Mouse (Mus musculus) G1E (cell line): ENCODE measurements around the gene Spag6. TPM values are rescaled to one million over a fixed set of nuclear protein-coding genes. Genes with fewer than 3 reads are reported as not detected.

ENCODE experiments used
- ATAC-seq: 2 replicates; pipeline ENCODE4 v1.8.0; 2016; ENCODE audit warnings: mild to moderate bottlenecking; ENCODE audit not compliant: insufficient number of reproducible peaks, poor library complexity, low FRiP score, severe bottlenecking; ENCODE audit errors: extremely low read depth
- DNase-seq: peaks from one replicate; pipeline ENCODE4 v3.0.0; 2012; ENCODE audit warnings: low spot score
- H3K27me3 ChIP-seq: 2 replicates; pipeline ENCODE4 v1.6.1; 2012; ENCODE audit warnings: mild to moderate bottlenecking, low read length, inconsistent platforms; ENCODE audit not compliant: insufficient read depth
- H3K36me3 ChIP-seq: replicated peaks from 2 replicates; pipeline ENCODE3; 2012; ENCODE audit warnings: mild to moderate bottlenecking, inconsistent platforms
- H3K4me1 ChIP-seq: 2 replicates; pipeline ENCODE4 v1.6.1; 2012; ENCODE audit warnings: low read depth, low read length, inconsistent platforms, mixed read lengths; ENCODE audit not compliant: insufficient read depth
- H3K4me3 ChIP-seq: 2 replicates; pipeline ENCODE4 v1.5.1; 2012; ENCODE audit warnings: low read depth, mild to moderate bottlenecking, inconsistent platforms, low read length, moderate library complexity, mixed read lengths
- H3K9me3 ChIP-seq: replicated peaks from 2 replicates; pipeline ENCODE4 v1.6.1; 2012; ENCODE audit warnings: inconsistent platforms
- CTCF ChIP-seq: IDR thresholded peaks from 2 replicates; pipeline ENCODE4 v1.5.1; 2012; ENCODE audit warnings: low read depth, low read length, inconsistent platforms, mixed read lengths
- GATA1 ChIP-seq: IDR thresholded peaks from 2 replicates; pipeline ENCODE4 v1.6.1; 2012; ENCODE audit warnings: borderline replicate concordance, low read length, inconsistent platforms, mixed read lengths
- GATA2 ChIP-seq: IDR thresholded peaks from 2 replicates; pipeline ENCODE4 v1.6.1; 2012; ENCODE audit warnings: low read depth, low read length, inconsistent platforms, borderline replicate concordance
- POLR2AphosphoS5 ChIP-seq: IDR thresholded peaks from 2 replicates; pipeline ENCODE4 v1.6.1; 2012; ENCODE audit warnings: low read depth, low read length, inconsistent platforms; ENCODE audit not compliant: insufficient replicate concordance
- TAL1 ChIP-seq: conservative IDR thresholded peaks from 2 replicates; pipeline ENCODE4 v1.6.1; 2012; ENCODE audit warnings: low read depth, low read length, inconsistent platforms, mixed read lengths
- polyA plus RNA-seq: library from polyadenylated mRNA; stranded (reverse); fragments of >175 nt; gene quantifications from 2 replicates; pipeline ENCODE4 v1.2.3, GENCODE M21; 2012
- total RNA-seq, 2 experiments: library from RNA; stranded (forward) in 1 of 2; stranded (reverse) in 1 of 2; fragments of 200-1000 nt in 1 of 2; fragments of >200 nt in 1 of 2; fragmentation: Nextera tagmentation in 1 of 2; gene quantifications; 2 replicates each; pipeline ENCODE4 v1.2.3; 2014 to 2017

Spag6 gene
- total and polyA plus RNA-seq, 3 experiments = 0.08 to 0.22 TPM; not detected in 1

DNA sequence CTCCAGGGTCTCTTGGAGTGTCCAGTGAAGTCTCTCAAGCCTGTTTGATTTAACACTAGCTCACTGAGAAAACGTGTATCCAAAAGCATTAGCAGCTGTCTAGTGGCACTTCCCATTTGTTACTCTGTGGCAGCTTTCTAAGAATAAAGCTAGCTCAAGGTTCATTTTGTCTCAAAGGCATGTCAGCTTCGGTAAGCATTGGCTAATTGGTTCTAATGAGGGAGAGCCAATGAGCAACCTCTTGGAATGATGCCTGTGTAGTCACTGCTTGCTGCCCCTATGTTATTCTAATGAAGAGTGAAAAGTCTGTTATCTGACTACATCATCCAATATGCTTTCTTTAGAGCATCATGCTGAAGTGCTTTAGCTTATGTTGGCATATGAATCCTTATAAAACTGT is 45.4 kb downstream of the Spag6 start:
- Histone ChIP-seq H3K4me3 (no peak overlapping the region), H3K9me3 (no peaks in the 10 kb centered on the region), H3K4me1 (no peaks in the 10 kb centered on the region; the same call in 1 of the 2 replicates), H3K36me3 (no peaks in the 10 kb centered on the region), H3K27me3 (peaks cover 26% of the 10 kb centered on the region)
- TF ChIP-seq GATA1 = no peak
- no peak for TF ChIP-seq TAL1
- no peak for TF ChIP-seq POLR2AphosphoS5
- TF ChIP-seq GATA2 = no peak
- TF ChIP-seq CTCF = no peak
- DNase-seq (no peak), ATAC-seq (no peak)

- H3K36me3 ChIP-seq = no peaks in the 10 kb centered on the region
- DNase-seq (no peak), ATAC-seq (no peak)
- no peaks in the 10 kb centered on the region for H3K9me3 ChIP-seq
- H3K4me1 ChIP-seq = no peaks in the 10 kb centered on the region
- H3K27me3 ChIP-seq = peaks cover 13% of the 10 kb centered on the region
- H3K4me3 ChIP-seq = no peak overlapping the region
- TF ChIP-seq GATA2 (no peak), CTCF (no peak), POLR2AphosphoS5 (no peak), TAL1 (no peak), GATA1 (no peak)
Observed at GRCm38 (mm10) chr2:18756144-18756543, 62.3 kb downstream of the Spag6 start.

DNA sequence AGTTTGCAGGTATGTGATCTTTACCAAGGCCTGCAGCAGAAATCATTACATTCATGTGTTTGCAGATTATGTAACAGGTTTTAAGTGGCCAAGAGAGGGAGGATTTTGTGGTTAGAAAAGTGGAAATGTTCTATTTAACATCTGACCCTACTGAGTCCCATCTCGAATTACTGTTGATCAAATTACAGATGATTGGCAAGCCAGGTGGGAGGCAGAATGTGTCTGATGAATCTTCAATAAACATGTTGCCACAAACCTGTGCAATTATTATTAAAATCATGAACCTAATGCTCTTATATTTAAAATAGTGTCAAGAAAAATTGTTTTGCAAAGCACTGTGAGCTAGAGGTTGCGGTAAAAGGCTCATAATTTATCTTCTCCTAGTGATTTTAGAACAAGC is 71.0 kb downstream of the Spag6 start:
- no peak for ATAC-seq

DNA sequence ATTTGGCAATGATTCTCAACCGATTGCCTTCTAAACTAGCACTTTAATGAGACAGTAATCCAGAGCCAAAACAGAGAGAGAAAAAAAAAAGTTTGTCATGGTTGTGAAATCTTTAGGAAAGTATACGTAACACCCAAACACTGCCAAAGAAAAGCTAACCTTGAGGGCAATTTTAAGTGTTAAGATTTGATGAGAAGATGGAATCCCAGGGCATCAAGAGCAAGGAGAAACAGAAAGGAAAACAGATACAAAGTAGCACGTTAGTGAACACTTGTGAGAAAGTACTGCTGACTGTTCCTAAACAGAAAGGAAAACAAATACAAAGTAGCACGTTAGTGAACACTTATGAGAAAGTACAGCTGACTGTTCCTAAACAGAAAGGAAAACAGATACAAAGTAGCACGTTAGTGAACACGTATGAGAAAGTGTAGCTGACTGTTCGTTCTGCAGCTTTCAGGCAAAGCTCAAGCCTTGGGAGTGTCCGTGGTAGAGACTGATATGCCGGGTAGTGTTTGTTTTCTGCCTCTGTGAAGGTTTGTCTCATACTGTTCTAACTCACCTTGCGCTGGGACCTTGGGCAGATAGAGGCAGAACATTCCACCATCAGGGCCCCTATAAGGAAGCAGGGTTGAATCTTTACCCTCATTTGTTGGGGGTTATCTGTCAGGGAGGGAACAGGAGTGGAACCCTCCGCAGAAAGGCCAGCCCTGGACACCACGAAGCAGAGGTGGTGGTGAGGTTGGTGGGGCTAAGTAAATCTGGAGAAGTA is 71.8 kb downstream of the Spag6 start:
- ATAC-seq (no peak), DNase-seq (no peak)
- Histone ChIP-seq H3K36me3 (no peaks in the 10 kb centered on the region), H3K9me3 (no peaks in the 10 kb centered on the region), H3K4me3 (no peak overlapping the region; the same call in 1 of the 2 replicates), H3K4me1 (peaks cover 17% of the 10 kb centered on the region), H3K27me3 (peaks cover 21% of the 10 kb centered on the region)
- TF ChIP-seq GATA1 (no peak), GATA2 (no peak), POLR2AphosphoS5 (no peak)

More for the DNA sequence above, 71.0 kb downstream of the Spag6 start:
- TF ChIP-seq TAL1 = no peak
- no peak for TF ChIP-seq GATA2
- TF ChIP-seq GATA1 = no peak
- no peak for TF ChIP-seq POLR2AphosphoS5
- TF ChIP-seq CTCF = no peak
- H3K27me3 ChIP-seq = peaks cover 22% of the 10 kb centered on the region
- H3K9me3 ChIP-seq = no peaks in the 10 kb centered on the region
- no peak overlapping the region for H3K4me3 ChIP-seq
- H3K4me1 ChIP-seq = peaks cover 17% of the 10 kb centered on the region
- H3K36me3 ChIP-seq = no peaks in the 10 kb centered on the region
- DNase-seq = no peak

DNA sequence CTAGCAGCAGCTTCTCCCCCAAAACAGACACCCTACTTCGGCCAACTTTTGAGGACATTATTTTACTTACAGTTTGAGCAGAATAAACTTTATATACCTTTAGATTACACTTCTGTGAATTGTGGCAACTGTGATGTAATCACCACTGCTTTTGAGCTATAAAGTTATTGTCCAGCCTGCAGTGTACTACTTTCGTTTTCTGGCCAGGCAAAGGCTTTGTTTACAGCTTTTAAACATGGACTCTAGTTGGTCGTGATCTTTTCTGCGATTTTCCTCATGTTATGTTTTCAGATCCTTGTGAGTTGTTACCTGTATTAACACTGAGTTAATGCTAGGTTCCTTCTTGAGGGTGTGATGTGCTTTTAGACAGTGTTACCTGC is 72.6 kb downstream of the Spag6 start:
- no peak for TF ChIP-seq POLR2AphosphoS5
- TF ChIP-seq GATA1 = no peak
- no peak for TF ChIP-seq GATA2
- TF ChIP-seq CTCF = no peak
- no peak for TF ChIP-seq TAL1
- DNase-seq (no peak), ATAC-seq (no peak)
- Histone ChIP-seq H3K9me3 (no peaks in the 10 kb centered on the region), H3K4me1 (peaks cover 17% of the 10 kb centered on the region), H3K27me3 (peaks cover 16% of the 10 kb centered on the region), H3K36me3 (no peaks in the 10 kb centered on the region), H3K4me3 (peak overlapping the region; percentile 72; the same call in 1 of the 2 replicates)

GRCm38 (mm10) chr2:18766821-18767541 is 73.1 kb downstream of the Spag6 start:
- peak; percentile 34 for ATAC-seq
- Histone ChIP-seq H3K36me3 (no peaks in the 10 kb centered on the region), H3K4me3 (peak overlapping the region; percentile 72), H3K4me1 (peaks cover 17% of the 10 kb centered on the region), H3K27me3 (peaks cover 16% of the 10 kb centered on the region), H3K9me3 (no peaks in the 10 kb centered on the region)
- peak; percentile 5 for DNase-seq
- TF ChIP-seq CTCF = no peak
- TF ChIP-seq TAL1 = no peak
- no peak for TF ChIP-seq GATA1
- no peak for TF ChIP-seq GATA2
- no peak for TF ChIP-seq POLR2AphosphoS5
